Mouse (Mus musculus): ENCODE data around the gene Kcnj12. TPM values are rescaled to one million over a fixed set of nuclear protein-coding genes. Genes with fewer than 3 reads are reported as not detected.

Kcnj12 gene
- polyA plus RNA-seq, 1 experiment from 2014 or later = not detected

DNA sequence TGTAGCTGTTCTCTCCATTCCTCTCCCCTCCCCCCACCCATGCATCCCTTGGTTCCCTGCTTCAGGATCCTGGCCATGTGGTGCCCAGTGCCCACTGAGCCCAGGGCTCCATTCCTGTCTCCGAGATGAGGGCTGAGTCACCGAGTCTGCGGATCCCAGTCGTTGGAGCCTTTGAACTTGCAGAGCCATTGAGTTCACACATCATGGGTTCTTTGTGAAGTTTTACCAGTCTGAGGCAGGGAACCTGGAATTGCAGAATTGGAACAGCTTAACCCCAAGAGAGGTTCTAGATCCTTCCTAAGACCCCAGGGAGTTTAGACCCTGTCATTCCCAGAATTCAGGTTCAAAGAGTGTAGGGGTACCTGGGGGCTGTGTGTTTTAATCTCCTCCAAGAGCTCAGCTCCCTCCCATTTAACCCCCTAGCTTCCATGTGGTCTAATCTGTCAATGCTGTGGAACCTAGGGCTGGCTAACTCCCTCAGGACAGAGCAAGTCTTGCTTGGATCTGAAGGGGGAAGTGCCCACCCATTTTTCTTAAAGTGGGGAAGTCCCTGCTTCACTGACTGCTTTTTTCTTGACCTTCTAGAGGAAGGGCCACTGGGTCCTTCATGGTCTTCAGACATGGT lies 6.9 kb downstream of the Kcnj12 start:
- Histone ChIP-seq H3K9ac (ENCODE audit: low read depth, low read length) (no peak overlapping the region), H3K27me3 (replicated peaks; ENCODE audit: control insufficient read depth, insufficient read depth, low read length) (peaks cover 24% of the 10 kb centered on the region), H3K27ac (ENCODE audit: low read depth, low read length) (no peak overlapping the region), H3K4me2 (no peak overlapping the region), H3K4me3 (ENCODE audit: low read depth, low read length) (no peak overlapping the region), H3K4me1 (replicated peaks; ENCODE audit: control insufficient read depth, insufficient read depth, low read length) (no peaks in the 10 kb centered on the region), H3K9me3 (ENCODE audit: control insufficient read depth, low read length) (no peaks in the 10 kb centered on the region), H3K36me3 (ENCODE audit: control insufficient read depth, insufficient read depth, low read length) (no peaks in the 10 kb centered on the region)
- DNase-seq (ENCODE audit: low spot score) (no peak), ATAC-seq (replicated peaks; ENCODE audit: low FRiP score) (no peak)
- WGBS = 50% methylated on average over 4 of the region's 4 CpGs

DNA sequence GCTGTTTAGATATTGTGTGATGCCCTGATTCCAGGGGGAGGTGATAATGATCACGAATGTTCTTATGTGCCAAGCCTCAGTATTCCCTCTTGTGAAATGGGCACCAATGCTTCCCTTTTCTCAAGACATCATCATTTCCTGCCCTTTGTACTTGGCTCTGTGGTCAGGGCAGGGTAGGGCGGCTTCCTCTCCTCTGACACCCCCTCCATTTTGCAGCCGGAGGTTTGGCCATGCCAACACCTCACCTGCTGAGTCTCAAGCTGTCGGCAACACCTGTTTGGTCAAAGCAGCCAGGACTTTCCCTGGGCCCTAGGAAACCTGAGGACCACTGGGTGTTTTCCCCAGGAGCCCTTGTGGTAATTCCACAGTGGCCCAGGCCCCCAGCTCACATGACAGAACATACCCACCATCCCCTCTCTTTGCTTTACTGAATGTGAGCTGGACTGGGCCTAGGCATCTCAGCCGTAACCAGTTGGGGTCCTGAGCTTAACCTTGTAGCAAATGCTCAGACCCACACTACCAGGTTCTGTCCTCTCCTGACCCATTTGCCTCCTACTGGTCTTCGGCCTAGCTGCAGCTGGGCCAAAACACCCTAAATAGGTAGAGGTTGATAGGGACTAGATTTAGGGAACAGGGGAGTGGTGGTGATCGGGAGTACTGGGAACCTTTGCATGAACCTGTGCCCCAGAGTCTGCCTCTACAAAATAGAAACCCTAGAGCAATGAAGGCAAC lies 7.7 kb downstream of the Kcnj12 start:
- Histone ChIP-seq H3K4me3 (ENCODE audit: low read depth, low read length) (no peak overlapping the region), H3K9me3 (ENCODE audit: control insufficient read depth, low read length) (no peaks in the 10 kb centered on the region), H3K27me3 (replicated peaks; ENCODE audit: control insufficient read depth, insufficient read depth, low read length) (peaks cover 16% of the 10 kb centered on the region), H3K27ac (ENCODE audit: low read depth, low read length) (no peak overlapping the region), H3K4me2 (no peak overlapping the region), H3K4me1 (replicated peaks; ENCODE audit: control insufficient read depth, insufficient read depth, low read length) (no peaks in the 10 kb centered on the region), H3K9ac (ENCODE audit: low read depth, low read length) (no peak overlapping the region), H3K36me3 (ENCODE audit: control insufficient read depth, insufficient read depth, low read length) (no peaks in the 10 kb centered on the region)
- ATAC-seq (replicated peaks; ENCODE audit: low FRiP score) (no peak), DNase-seq (ENCODE audit: low spot score) (no peak)
- 80% methylated on average over 7 of the region's 7 CpGs for WGBS

DNA sequence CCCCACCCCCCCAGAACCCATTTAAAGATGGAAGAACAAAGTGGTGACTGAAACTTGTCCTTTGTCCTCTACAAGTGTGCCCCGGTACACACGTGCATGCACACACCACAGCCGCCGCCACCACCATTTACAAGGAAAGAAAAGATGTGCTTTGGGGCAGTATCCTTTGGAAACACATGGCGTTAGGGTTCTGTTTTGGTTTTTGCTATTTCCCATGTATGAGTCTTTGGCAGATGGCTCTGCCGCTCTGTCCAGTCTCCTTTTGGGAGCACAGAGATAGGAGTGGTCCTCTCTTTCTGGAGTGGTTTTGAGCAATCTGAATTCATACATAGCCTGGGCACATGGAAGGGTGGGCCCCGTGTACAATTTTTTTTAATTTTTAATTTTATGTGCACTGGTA lies 8.8 kb downstream of the Kcnj12 start:
- no peak overlapping the region for H3K4me3 ChIP-seq (ENCODE audit: low read depth, low read length)
- ATAC-seq (replicated peaks; ENCODE audit: low FRiP score) = no peak
- no peak overlapping the region for H3K9ac ChIP-seq (ENCODE audit: low read depth, low read length)
- no peak for DNase-seq (ENCODE audit: low spot score)
- peaks cover 5% of the 10 kb centered on the region for H3K27me3 ChIP-seq (replicated peaks; ENCODE audit: control insufficient read depth, insufficient read depth, low read length)
- no peaks in the 10 kb centered on the region for H3K4me1 ChIP-seq (replicated peaks; ENCODE audit: control insufficient read depth, insufficient read depth, low read length)
- H3K4me2 ChIP-seq = no peak overlapping the region
- no peaks in the 10 kb centered on the region for H3K9me3 ChIP-seq (ENCODE audit: control insufficient read depth, low read length)
- 88% methylated on average over 7 of the region's 7 CpGs for WGBS
- H3K27ac ChIP-seq (ENCODE audit: low read depth, low read length) = no peak overlapping the region
- H3K36me3 ChIP-seq (ENCODE audit: control insufficient read depth, insufficient read depth, low read length) = no peaks in the 10 kb centered on the region

DNA sequence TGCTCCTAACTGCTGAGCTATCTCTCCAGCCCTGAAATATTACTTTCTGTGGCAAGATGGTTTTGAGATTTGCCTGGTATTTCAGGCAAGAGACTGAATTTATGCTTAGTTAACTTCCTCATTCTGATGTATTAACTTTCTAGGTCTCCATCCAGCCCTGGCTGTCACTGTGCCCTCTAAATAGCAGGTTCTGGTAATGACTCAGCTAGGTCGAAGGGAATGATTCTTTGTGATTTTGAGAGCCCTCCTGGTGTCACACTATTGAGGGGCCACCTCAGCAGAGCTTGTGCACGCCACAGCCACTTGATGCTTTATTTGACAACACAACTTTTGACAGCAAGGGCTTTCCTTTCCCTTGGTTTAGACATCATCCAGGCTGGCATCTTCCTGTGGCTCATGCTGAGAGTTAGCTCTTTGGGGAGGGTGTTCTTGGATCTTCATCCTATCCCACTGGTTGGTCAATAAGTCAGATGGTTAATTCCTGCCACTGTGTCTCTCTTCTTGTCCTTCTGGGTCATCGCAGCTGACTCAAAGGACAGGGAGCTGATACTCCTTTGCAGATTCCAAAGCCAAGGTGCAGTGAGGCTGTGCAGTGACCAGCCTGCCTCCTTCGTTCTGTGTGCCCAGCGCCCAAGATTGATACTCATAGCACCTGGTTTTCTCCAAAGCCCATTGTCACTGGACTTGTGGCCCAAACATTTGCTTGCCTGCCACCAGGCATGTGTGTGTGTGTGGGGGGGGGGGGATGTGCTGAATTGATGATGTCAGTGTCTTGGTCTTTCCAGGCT lies 9.5 kb downstream of the Kcnj12 start:
- H3K27ac ChIP-seq (ENCODE audit: low read depth, low read length) = no peak overlapping the region
- no peak for ATAC-seq (replicated peaks; ENCODE audit: low FRiP score)
- no peak for DNase-seq (ENCODE audit: low spot score)
- H3K9me3 ChIP-seq (ENCODE audit: control insufficient read depth, low read length) = no peaks in the 10 kb centered on the region
- H3K4me1 ChIP-seq (replicated peaks; ENCODE audit: control insufficient read depth, insufficient read depth, low read length) = no peaks in the 10 kb centered on the region
- H3K4me2 ChIP-seq = no peak overlapping the region
- 76% methylated on average over 5 of the region's 5 CpGs for WGBS
- no peak overlapping the region for H3K9ac ChIP-seq (ENCODE audit: low read depth, low read length)
- H3K4me3 ChIP-seq (ENCODE audit: low read depth, low read length) = no peak overlapping the region
- H3K27me3 ChIP-seq (replicated peaks; ENCODE audit: control insufficient read depth, insufficient read depth, low read length) = peaks cover 4% of the 10 kb centered on the region; the same call in 1 of the 2 replicates
- no peaks in the 10 kb centered on the region for H3K36me3 ChIP-seq (ENCODE audit: control insufficient read depth, insufficient read depth, low read length)

DNA sequence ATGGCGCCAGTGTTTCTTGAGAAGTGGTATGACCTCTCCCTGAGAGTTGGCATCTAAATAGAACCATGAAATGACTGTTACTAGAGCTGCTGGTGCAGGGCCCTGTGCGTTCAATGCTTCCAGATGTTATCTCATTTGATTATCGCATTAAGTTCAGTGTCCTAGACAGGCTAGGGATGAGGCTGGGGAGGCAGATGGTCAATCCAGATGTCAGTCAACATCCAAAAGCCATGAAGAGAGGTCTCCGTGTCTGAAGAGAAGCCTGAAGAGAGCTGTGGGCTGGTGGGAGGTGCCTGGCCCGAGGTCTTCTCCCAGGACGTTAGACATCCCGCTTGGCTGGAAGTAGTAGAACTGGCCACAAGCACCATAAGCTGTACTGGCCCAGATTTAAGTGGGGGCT lies 10.1 kb downstream of the Kcnj12 start:
- Histone ChIP-seq H3K4me3 (ENCODE audit: low read depth, low read length) (no peak overlapping the region), H3K27ac (ENCODE audit: low read depth, low read length) (no peak overlapping the region), H3K9me3 (ENCODE audit: control insufficient read depth, low read length) (no peaks in the 10 kb centered on the region), H3K27me3 (replicated peaks; ENCODE audit: control insufficient read depth, insufficient read depth, low read length) (no peaks in the 10 kb centered on the region), H3K4me1 (replicated peaks; ENCODE audit: control insufficient read depth, insufficient read depth, low read length) (no peaks in the 10 kb centered on the region), H3K9ac (ENCODE audit: low read depth, low read length) (no peak overlapping the region), H3K36me3 (ENCODE audit: control insufficient read depth, insufficient read depth, low read length) (no peaks in the 10 kb centered on the region), H3K4me2 (no peak overlapping the region)
- WGBS = 83% methylated on average over 7 of the region's 7 CpGs
- ATAC-seq (replicated peaks; ENCODE audit: low FRiP score) = no peak
- DNase-seq (ENCODE audit: low spot score) = no peak

DNA sequence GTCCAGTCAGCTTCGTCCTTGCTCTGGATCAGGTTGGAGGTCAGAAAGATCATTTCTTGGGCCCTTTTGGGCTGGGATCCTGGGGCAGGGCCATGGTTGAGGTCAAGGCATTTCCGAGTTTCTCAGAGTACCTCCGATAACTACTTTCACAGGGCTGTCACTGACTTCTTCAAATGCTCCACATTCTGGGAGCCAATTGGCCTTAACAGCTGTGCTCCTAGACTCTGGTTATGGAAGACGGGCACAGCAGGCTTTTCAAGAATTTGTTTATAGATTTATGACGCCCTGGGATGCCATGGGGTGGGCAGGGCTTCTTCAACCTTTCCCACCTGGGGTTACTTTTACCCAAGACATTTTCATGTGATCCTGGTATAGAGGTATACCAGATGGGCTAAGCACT lies 10.8 kb downstream of the Kcnj12 start:
- no peak for ATAC-seq (replicated peaks; ENCODE audit: low FRiP score)
- no peaks in the 10 kb centered on the region for H3K27me3 ChIP-seq (replicated peaks; ENCODE audit: control insufficient read depth, insufficient read depth, low read length)
- H3K9ac ChIP-seq (ENCODE audit: low read depth, low read length) = no peak overlapping the region

DNA sequence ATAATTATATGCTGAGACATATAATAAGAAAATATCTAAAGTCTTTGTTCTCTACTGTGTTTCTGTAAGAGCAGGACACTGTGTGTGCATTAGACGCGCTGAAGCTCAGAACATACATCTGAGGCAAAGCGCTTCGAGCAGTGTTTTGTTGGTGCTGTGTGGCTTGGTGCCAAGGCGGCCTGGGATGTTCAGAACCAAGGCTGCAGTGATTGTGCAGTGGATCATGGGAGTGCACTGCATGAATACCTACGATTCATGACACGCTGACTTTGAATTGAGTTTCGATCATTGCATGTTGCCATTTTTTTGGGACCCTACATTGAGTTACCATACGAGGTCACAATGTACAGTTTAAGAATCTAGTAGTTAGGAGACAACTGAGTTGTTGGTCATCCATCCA lies 14.3 kb downstream of the Kcnj12 start:
- no peaks in the 10 kb centered on the region for H3K27me3 ChIP-seq (replicated peaks; ENCODE audit: control insufficient read depth, insufficient read depth, low read length)
- no peak for DNase-seq (ENCODE audit: low spot score)
- ATAC-seq (replicated peaks; ENCODE audit: low FRiP score) = no peak
- no peak overlapping the region for H3K4me2 ChIP-seq
- no peaks in the 10 kb centered on the region for H3K9me3 ChIP-seq (ENCODE audit: control insufficient read depth, low read length)
- 92% methylated on average over 9 of the region's 9 CpGs for WGBS
- no peak overlapping the region for H3K9ac ChIP-seq (ENCODE audit: low read depth, low read length)
- H3K4me3 ChIP-seq (ENCODE audit: low read depth, low read length) = no peak overlapping the region
- no peak overlapping the region for H3K27ac ChIP-seq (ENCODE audit: low read depth, low read length)
- H3K4me1 ChIP-seq (replicated peaks; ENCODE audit: control insufficient read depth, insufficient read depth, low read length) = no peaks in the 10 kb centered on the region
- H3K36me3 ChIP-seq (ENCODE audit: control insufficient read depth, insufficient read depth, low read length) = no peaks in the 10 kb centered on the region

More for the DNA sequence above, 10.8 kb downstream of the Kcnj12 start:
- Histone ChIP-seq H3K4me1 (replicated peaks; ENCODE audit: control insufficient read depth, insufficient read depth, low read length) (no peaks in the 10 kb centered on the region), H3K36me3 (ENCODE audit: control insufficient read depth, insufficient read depth, low read length) (no peaks in the 10 kb centered on the region), H3K9me3 (ENCODE audit: control insufficient read depth, low read length) (no peaks in the 10 kb centered on the region), H3K27ac (ENCODE audit: low read depth, low read length) (no peak overlapping the region), H3K4me3 (ENCODE audit: low read depth, low read length) (no peak overlapping the region), H3K4me2 (no peak overlapping the region)
- no peak for DNase-seq (ENCODE audit: low spot score)
- 71% methylated on average over 5 of the region's 5 CpGs for WGBS

DNA sequence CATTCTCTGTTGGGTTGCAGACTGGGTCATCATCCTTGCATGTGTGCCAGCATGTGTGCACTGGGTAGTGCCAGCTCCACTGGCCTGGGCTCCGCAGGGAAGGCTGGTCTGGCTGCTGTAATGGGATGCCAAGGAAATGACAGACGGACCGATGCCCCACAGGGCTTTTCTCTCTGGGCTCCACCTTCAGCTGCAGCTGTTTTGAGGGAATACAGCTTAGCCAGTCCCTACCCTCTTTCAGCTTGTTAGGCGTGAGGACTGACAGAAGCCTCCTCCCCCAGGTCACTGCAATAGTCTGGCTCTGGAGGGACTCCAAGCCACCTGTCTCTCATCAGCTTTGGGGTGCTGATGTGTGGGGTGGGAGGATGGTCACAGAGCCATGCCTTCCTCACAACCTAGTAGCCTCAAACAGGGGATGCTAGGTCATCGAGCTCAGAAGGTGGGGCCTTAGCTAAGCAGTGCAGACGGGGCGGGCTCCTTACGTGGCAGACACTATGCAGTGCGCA lies 16.0 kb downstream of the Kcnj12 start:
- Histone ChIP-seq H3K9me3 (ENCODE audit: control insufficient read depth, low read length) (no peaks in the 10 kb centered on the region), H3K4me2 (no peak overlapping the region), H3K4me3 (ENCODE audit: low read depth, low read length) (no peak overlapping the region), H3K27ac (ENCODE audit: low read depth, low read length) (no peak overlapping the region), H3K27me3 (replicated peaks; ENCODE audit: control insufficient read depth, insufficient read depth, low read length) (no peaks in the 10 kb centered on the region), H3K9ac (ENCODE audit: low read depth, low read length) (no peak overlapping the region), H3K4me1 (replicated peaks; ENCODE audit: control insufficient read depth, insufficient read depth, low read length) (peaks cover 8% of the 10 kb centered on the region), H3K36me3 (ENCODE audit: control insufficient read depth, insufficient read depth, low read length) (no peaks in the 10 kb centered on the region)
- no peak for DNase-seq (ENCODE audit: low spot score)
- 77% methylated on average over 9 of the region's 9 CpGs for WGBS
- no peak for ATAC-seq (replicated peaks; ENCODE audit: low FRiP score)
